Mouse (Mus musculus) urinary bladder, postnatal 25 days (tissue): Measurements from ENCODE around the gene Rbms2.
"Not testable (repeated sequence)": the region's sequence is repeated elsewhere in the genome, so short reads cannot be mapped to it uniquely, and the experiment has no call there.

Experiments
- DNase-seq: peaks from one replicate; pipeline ENCODE4 v3.0.0; 2022; ENCODE audit warnings: low spot score

Rbms2 gene

DNA sequence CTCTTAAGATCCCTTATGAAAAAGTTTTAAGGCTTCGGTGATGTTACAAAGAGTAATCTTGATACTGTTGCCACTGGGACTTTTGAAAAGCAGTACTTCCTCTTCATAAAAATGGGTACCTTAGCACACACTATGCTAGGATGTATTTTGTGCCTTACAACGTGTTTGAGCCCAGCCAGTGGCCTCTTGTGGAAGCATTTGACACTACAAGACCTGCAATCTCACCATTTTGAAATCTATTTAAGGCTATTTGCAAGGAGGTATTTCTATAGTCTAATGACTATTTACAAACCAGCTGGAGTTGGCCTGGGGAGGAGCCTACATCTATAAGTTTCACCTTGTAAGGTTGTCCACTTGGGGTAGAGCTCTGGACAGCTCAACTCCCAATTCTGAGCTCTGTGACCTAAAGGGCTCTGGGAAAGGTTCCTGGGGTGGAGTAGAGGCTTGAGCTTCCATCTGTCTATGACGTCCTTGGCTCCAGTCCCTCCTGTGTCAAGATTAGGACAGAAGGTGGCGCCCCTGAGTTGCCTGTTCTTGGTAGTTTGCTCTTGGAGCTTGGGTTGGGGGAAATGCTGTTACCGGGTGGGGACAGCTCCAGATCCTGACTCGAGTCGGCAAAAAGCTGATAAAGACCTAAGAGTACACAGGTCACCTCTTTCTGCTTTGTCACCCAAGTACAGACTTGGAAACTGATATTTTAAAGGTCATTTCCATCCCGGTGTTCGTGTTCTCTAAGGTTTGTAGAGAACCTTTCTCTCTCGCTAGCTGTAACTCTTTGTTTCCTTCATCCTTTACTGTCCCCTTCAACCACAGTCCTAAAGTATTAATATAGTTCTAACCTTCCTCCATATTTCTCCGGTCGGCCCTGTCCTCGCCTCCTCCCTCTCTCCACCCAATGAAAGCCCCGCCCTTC lies 89.2 kb downstream of the Rbms2 start:
- peak; percentile 81 for DNase-seq

DNA sequence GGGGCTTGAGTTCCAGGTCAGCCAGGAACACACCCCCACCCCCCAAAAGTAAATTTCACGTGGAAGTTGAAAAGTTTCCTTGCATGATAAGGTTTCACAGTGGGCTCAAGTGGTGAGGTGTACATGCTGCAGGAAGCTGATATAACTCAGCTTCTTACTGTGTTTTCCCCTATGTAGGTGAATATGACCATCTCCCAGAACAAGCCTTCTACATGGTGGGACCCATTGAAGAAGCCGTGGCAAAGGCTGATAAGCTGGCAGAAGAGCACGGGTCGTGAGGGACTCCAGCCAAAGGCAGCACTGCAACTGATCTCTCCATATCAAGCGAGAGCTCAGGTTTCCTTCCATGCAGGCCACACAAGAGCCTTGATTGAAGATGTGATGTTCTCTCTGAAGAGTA lies 90.3 kb downstream of the Rbms2 start:
- DNase-seq = no peak

DNA sequence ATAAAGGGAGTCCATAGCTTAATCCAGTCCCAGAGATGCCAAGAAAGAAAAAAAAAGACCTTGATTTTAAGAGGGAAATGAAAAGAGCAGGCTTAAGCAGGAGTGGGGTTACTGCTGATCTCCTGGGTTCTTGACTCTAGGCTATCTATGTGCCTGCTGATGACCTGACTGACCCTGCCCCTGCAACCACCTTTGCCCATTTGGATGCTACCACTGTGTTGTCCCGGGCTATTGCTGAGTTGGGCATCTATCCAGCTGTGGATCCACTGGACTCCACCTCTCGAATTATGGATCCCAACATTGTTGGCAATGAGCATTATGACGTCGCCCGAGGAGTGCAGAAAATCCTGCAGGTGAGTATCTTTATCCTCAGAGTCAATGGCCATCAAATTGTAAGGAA lies 91.9 kb downstream of the Rbms2 start:
- DNase-seq = no peak

DNA sequence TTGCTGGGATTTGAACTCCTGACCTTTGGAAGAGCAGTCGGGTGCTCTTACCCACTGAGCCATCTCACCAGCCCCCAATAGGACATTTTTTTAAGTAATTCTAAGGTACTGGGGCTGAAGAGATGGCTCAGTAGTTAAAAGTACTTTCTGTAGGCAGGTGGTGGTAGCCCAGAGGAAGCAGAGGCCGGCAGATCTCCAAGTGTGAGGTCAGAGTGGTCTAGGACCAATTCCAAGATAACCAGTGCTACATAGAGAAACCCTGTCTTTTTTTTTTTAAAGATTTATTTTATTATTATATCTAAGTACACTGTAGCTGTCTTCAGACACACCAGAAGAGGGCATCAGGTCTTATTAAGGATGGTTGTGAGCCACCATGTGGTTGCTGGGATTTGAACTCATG lies 92.9 kb downstream of the Rbms2 start:
- not testable (repeated sequence) for DNase-seq

DNA sequence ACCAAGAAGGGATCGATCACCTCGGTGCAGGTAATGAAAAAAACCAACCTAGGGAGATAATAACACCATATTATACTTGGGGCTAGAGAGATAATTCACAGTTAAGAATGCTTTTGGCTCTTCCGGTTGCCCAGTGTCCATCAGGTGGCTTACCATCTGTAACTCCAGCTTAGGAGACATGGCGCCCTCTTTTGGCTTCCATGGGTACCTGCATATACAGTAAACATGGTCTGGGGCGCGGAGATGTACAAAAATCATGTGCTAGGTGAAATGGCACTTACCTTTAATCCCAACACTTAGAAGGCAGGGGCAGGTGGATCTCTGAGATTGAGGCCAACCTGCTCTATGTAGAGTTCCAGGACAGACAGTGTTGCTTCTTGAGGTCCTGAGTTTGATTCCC lies 93.7 kb downstream of the Rbms2 start:
- DNase-seq = no peak

DNA sequence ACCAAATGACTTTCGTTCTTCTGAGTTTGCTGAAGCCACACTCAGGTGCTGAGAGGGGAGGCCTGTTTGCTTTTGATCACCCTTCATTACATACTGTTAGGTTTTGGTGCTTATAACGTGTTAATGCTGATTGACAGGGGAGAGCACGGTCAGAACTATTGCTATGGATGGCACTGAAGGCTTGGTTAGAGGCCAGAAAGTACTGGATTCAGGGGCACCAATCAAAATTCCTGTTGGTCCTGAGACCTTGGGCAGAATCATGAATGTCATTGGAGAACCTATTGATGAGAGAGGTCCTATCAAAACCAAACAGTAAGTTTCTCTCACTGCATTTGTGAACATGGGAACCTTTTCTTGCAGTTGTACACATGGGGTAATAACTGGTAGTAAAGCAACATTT lies 95.9 kb downstream of the Rbms2 start:
- no peak for DNase-seq

DNA sequence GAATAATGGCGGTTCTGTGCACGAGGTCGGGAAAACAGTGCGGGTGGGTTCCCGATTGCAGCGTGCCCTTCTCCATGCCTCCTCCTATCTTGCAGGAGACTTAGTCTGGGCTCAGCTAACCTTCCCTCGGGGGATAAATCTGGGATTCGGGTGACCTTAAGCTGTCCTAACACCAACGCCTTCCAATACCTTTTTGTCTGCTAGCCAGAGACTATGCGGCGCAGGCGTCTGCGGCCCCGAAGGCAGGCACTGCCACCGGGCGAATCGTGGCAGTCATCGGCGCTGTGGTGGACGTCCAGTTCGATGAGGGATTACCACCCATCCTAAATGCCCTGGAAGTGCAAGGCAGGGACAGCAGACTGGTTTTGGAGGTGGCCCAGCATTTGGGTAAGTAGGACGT lies 96.4 kb downstream of the Rbms2 start:
- peak; percentile 25 for DNase-seq

DNA sequence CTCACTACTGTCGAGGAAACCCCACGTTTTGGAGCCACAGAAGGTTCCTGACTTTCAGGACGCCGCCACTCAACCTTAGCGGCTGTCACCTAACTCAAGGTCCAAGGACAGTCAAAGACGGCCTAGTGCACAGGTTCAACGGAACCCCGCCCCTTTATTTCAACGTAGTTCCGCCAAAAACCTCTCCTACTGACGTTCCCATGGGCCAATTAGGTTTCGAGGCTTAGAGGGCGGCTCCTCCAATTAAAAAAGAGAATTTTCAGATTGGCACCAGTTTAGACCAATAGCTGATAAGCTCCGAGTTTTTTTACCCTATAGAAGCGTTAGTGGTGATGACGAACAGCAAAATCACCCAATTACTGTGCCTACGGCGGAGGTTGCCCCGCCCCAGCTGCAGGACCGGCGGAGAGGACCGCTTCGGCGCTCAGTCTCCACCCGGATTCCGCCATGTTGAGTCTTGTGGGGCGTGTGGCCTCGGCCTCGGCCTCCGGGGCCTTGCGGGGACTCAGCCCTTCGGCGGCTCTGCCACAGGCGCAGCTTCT lies 97.1 kb downstream of the Rbms2 start, which contains the start of gene Atp5b:
TSS of gene Atp5b (plus strand) at position 394 of the 542 bp plus-strand sequence.
- DNase-seq = peak; percentile 91

DNA sequence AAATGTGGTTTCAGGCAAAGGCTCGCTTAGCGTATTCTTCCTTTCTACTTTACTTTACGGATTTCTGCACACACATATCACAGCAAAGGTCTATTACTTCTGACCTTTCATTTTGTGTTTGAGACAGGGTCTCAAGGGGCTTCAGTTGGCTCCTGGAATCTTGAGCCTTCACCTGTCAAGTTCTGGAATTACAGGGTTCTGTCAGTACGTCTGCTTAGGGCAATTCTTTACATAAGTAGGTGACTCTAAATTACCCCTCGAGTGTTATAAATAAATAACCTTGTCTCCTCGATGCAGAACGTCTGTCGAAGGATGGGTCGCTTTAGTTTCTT lies 97.7 kb downstream of the Rbms2 start:
- DNase-seq = no peak

DNA sequence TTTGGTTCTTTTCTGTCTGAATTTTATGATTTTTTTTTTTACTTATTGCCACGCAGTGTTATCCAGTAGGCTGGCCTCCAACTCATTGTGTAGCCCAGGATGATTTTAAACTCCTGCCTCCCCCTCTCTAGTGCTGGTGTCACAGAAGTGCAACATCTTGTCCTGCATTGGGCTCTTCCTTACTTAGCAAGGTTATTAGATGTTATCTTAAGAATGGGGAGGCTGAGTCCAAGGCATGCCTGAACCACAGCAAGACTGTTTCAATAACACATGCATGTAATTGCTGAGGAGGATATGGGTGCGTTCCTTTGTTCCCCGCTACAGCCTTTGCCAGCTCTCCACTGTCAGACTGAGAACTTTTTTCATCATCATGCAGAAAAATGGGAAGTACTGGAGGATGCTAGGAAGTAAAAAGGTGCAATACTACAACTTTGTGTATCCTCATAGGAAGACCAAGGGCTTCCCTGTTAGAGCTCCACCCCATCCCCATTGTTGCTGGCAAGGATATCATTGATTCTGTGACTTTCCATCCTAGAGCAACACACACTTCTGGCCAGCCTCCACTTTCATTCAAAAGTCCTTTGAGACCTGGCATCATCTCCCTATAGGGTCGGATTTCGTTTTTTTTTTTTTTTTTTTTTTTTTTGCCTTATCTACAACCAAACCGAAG lies 98.2 kb downstream of the Rbms2 start:
- DNase-seq = no peak
